Mouse (Mus musculus) lung, postnatal 36 days (tissue): ENCODE measurements at regions not wholly inside any gene's neighbourhood (a gene's known extent, or its start where the extent isn't known, plus 50 kb on each side); places are given as distances from the start of the nearest gene placed in this dataset.
A peak's percentile ranks its signal among the peaks of the same experiment; 100 is the strongest.

ENCODE experiments used
- DNase-seq: peaks from one replicate; pipeline ENCODE4 v3.0.0; 2022; ENCODE audit warnings: mixed read lengths

DNA sequence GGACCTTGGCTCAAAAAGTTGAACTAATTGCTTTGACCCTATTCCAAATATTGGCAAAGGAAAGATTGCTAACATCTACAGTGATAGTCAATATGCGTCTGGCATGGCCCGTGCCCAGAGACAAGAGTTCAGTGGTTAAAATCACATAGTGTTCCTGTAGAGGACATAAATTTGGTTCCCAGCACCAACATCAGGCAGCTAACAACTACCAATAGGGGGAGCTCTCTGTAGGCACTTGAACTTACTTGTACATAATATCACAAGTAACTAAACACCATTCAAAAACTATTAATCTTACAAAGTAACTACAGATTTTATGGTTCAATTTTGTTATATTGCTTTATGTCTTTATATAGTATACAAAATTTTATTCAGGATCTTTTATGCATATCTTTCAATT lies 74.3 kb downstream of the Serpinb9g start:
- peak; percentile 10 for DNase-seq

DNA sequence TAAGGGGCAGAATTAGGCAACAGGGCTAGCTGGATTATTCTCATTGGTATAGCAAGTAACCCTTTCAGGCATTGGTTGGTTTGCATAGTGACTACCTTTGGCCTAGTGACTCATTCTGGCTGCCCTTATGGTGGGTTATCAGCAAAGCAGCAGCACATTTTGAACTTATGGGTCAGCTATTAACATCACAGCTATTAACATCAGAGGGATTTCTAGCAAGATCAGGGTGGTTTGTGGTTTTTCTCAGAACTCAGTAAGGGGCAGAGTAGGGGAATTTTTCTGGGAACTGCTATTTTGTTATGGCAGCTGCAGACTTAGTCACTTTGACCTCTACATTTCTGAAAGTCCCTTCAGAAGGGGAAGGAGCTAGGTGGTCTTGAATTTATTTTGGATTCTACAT lies 75.1 kb downstream of the Serpinb9g start:
- DNase-seq: no peak

DNA sequence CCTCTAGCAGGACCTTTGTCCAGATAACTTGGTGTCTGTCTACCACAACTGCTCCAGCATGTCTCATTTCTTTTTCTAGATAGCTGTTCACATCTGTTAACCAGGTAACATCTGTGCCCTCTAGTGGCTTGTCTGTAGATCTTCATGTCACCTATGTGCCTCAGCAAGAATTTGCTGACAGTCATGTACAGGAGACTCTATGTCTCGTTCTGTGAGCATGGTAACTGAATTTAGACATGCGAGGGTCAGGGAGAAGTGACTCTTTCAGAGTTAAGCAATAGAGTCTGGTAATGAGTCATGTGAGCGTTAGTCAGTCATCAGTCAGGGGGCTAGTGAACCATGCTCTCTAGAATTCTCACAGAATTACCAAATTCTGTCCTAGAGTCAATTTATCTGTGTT lies 77.0 kb downstream of the Serpinb9g start:
- DNase-seq: no peak

DNA sequence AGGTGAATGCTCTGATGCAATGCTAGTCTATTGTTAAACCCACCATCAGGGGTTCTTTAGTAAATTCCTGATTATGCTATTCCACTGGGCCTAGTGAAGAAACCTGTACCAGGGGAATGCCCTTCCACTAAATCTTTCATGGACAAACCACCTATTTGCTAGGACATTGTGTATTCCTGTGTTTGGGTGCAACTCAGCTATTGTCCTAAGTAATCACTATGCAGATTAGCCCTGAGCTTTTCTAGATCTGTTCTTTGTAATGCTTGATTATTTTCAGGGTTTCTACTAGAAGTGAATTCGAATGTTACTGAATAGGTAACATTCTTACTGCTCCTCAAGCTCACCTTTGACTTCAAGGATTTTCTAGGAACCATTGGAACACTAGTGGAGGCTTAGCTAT lies 78.3 kb downstream of the Serpinb9g start:
- DNase-seq: no peak

DNA sequence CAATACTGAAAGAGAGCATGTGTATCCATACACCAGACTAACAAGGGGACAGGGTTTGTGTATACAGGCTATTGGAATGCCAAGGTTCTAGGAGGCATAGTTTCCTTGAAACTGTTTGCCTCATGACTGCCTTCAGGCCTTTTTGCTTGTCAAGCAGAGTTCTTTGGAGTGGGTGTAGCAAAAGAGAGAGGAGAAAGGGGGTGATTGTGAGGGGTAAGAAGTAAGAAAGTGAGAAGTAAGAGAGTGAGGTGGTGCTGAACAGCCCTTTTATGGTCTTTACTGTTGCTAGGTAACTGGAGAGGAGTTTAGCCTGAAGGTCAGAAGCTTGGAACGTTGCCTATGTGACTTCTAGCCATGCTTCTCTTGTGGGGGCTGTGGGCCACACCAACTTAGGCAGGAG lies 78.8 kb downstream of the Serpinb9g start:
- DNase-seq: no peak

DNA sequence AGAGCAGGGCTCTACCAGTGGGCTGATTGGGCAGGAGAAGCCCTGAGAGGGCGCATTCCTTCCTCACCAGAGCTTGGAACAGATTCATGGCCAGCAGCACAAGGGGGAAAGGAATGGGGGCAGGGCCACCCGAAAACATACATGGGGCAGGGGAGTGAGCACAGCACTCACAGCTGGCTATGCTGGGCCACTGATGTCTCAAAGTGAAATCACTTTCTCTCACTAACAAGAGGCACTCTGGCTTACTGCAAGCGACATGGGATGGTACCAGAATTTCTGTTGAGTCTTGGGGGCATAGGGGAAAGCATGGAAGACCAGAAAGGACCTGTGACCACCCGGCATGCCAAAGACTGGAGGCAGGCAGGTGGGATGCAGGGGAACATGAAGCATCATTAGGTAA lies 83.3 kb downstream of the Serpinb9g start:
- no peak for DNase-seq

DNA sequence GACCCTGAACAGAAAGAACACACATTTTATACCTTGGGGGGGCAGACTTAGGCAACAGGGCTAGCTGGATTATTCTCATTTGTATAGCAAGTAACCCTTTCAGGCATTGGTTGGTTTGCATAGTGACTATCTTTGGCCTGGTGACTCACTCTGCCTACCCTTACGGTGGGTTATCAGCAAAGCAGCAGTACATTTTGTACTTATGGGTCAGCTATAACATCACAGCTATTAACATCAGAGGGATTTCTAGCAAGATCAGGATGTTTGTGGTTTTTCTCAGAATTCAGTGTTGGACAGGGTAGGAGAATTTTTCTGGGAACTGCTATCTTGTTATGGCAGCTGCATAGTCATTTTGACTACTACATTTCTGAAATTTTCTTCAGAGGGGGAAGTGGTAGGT lies 84.7 kb downstream of the Serpinb9g start:
- no peak for DNase-seq

DNA sequence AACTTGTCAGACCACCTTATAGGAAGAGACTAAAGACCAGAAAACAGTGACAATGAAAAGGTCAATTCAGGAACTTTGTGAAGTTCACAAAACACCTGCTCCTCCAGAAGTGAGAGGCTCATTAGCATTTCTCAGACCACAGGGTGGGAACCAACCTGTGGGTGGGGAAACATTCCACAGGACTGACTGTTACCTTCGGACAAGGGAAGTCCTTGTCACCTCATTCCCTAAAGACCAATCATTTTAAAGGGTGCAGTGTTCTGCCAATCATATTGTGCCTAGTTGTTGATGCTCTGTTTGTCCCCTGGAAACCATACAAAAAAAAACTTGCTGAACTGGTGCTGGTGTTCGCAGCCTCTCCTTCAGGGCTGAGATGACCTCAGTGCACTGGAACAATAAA lies 86.2 kb downstream of the Serpinb9g start:
- DNase-seq: no peak

DNA sequence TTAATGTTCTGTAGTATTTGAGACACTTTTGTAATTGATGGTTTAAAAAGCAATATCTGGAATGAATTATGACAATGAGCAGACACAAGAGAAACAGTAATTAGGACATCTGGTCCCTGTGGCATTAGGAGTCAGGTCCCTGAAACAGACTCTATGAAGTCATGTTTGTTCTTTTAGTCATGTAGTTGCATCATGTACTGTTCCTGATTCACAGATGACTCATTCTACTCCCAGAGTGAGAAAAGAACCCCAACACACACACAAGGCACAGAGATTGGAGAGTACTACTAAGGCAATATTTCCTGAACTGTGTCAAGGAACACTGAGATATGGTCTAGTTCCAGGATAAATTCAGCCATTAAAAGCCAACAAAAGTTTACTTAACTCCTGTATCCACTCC lies 75.1 kb upstream of the Serpinb6d start:
- DNase-seq: no peak
